Mouse (Mus musculus) hindbrain, embryonic 15.5 days (tissue): ENCODE measurements at regions not wholly inside any gene's neighbourhood (a gene's known extent, or its start where the extent isn't known, plus 50 kb on each side); places are given as distances from the start of the nearest gene placed in this dataset.

Source experiments
- ATAC-seq: fragments of 200-750 bp; cut with Nextera tagmentation; 2 replicates; pipeline ENCODE4 v1.8.0; 2017; ENCODE audit warnings: low read depth, moderate number of reproducible peaks, moderate TSS enrichment; ENCODE audit not compliant: low FRiP score
- H3K27ac ChIP-seq: fragments of 300-500 bp; sonication (generic); replicated peaks from 2 replicates; pipeline ENCODE4 v1.5.1; 2015; ENCODE audit warnings: mild to moderate bottlenecking, inconsistent platforms
- H3K27me3 ChIP-seq: fragments of 300-500 bp; sonication (generic); 2 replicates; pipeline ENCODE4 v1.6.1; 2015; ENCODE audit warnings: control low read depth, inconsistent platforms
- H3K36me3 ChIP-seq: fragments of 300-500 bp; sonication (generic); 2 replicates; pipeline ENCODE4 v1.6.1; 2015; ENCODE audit warnings: control low read depth, inconsistent platforms
- H3K4me1 ChIP-seq: fragments of 300-500 bp; sonication (generic); replicated peaks from 2 replicates; pipeline ENCODE4 v1.6.1; 2015; ENCODE audit warnings: control low read depth, inconsistent platforms
- H3K4me2 ChIP-seq: fragments of 300-500 bp; sonication (generic); 2 replicates; pipeline ENCODE4 v1.6.1; 2015; ENCODE audit warnings: moderate library complexity, mild to moderate bottlenecking, inconsistent platforms
- H3K4me3 ChIP-seq: fragments of 300-500 bp; sonication (generic); 2 replicates; pipeline ENCODE4 v1.5.1; 2015; ENCODE audit warnings: mild to moderate bottlenecking, inconsistent platforms
- H3K9ac ChIP-seq: fragments of 300-500 bp; sonication (generic); 2 replicates; pipeline ENCODE4 v1.6.1; 2015; ENCODE audit warnings: inconsistent platforms
- H3K9me3 ChIP-seq: fragments of 300-500 bp; sonication (generic); 2 replicates; pipeline ENCODE4 v1.6.1; 2016; ENCODE audit warnings: control low read depth, inconsistent platforms
- WGBS: fragments of 180-500 bp; shearing (Covaris S2); methylation state at CpG from one replicate; pipeline ENCODE4 v1.1.7; 2015; 5-methylcytosine and 5-hydroxymethylcytosine counted together

- Histone ChIP-seq H3K27me3 (no peaks in the 10 kb centered on the region), H3K4me1 (0 out of 2 replicates have a peak, but pooled peaks cover 6% of the 10 kb centered on the region), H3K4me2 (no peak overlapping the region), H3K9ac (no peak overlapping the region), H3K36me3 (no peaks in the 10 kb centered on the region), H3K9me3 (no peaks in the 10 kb centered on the region), H3K27ac (no peak overlapping the region), H3K4me3 (no peak overlapping the region)
- ATAC-seq: no peak
- WGBS: 65% methylated on average over 8 of the region's 8 CpGs
Measured at GRCm38 (mm10) chr9:27568372-27569053, 171.9 kb downstream of the Spata19 start.

GRCm38 (mm10) chr9:27569054-27569387 lies 172.4 kb downstream of the Spata19 start:
- Histone ChIP-seq H3K27me3 (no peaks in the 10 kb centered on the region), H3K9me3 (no peaks in the 10 kb centered on the region), H3K4me2 (no peak overlapping the region), H3K9ac (no peak overlapping the region), H3K36me3 (no peaks in the 10 kb centered on the region), H3K4me3 (no peak overlapping the region), H3K4me1 (0 out of 2 replicates have a peak, but pooled peaks cover 6% of the 10 kb centered on the region), H3K27ac (no peak overlapping the region)
- no peak for ATAC-seq
- WGBS: 71% methylated on average over 7 of the region's 7 CpGs

DNA sequence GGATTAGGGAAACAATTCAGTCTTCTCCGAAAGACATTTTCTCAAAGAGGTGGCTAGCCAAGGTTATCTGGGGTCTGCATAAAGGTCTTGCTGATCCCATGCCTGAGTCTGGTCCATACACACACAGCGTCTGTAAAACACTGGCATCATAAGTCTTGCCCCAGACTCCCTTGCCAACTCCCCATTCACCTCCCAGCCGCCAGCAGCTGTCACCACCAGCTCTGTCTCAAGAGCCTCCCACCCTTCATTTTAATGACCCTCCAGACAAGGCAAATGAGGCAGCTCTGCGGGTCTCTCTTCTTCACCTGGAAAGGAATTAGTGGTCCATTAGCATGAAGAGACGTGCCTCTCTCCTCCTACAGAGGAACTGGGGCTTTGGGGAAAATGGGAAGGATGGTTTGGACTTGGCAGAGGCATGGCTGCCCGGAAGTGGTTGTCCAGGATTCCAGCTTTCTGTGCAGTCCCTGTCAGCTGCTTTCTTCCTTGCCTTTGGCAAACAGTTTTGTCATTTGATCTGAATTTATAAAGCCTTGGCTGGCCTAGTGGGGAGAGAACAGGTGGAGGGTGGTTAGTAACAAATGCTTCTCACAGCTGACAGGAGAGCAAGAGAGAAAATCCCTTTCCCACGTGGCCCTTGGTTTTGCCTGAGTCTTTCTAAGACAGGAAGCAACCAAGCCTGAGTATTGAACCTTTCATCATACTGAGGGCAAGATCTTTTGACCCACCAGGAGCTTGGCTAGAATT lies 173.3 kb upstream of the Opcml start:
- no peaks in the 10 kb centered on the region for H3K9me3 ChIP-seq
- 37% methylated on average over 7 of the region's 7 CpGs for WGBS
- H3K4me1 ChIP-seq: peaks cover 15% of the 10 kb centered on the region
- no peak overlapping the region for H3K9ac ChIP-seq
- no peak overlapping the region for H3K4me3 ChIP-seq
- H3K27ac ChIP-seq: no peak overlapping the region; the same call in 1 of the 2 replicates
- peak; percentile 48; the same call in 1 of the 2 replicates for ATAC-seq
- peaks cover 6% of the 10 kb centered on the region; the same call in 1 of the 2 replicates for H3K27me3 ChIP-seq
- H3K36me3 ChIP-seq: no peaks in the 10 kb centered on the region
- no peak overlapping the region for H3K4me2 ChIP-seq

DNA sequence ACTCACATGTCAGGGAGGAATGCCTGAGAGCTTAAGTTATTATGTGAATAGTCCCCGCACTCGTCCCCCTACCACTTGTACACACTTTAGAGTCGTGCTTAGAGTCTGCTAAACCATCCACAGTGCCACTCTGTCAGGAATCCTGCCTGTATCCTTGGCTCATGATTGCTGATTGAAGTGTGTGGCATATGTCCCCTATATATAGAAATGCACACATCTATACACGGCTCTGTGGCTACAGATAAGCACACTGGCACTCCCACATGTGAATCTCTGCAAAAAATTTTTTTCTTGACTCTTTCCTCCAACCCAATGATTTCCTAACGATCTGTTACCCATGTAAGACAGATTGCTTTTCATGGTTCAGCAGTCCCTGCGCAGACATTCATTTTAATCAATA lies 155.7 kb upstream of the Opcml start:
- H3K36me3 ChIP-seq: no peaks in the 10 kb centered on the region
- H3K9me3 ChIP-seq: no peaks in the 10 kb centered on the region
- WGBS: 78% methylated on average over 6 of the region's 6 CpGs
- H3K4me2 ChIP-seq: no peak overlapping the region
- ATAC-seq: no peak
- H3K4me3 ChIP-seq: no peak overlapping the region
- H3K27me3 ChIP-seq: no peaks in the 10 kb centered on the region
- H3K9ac ChIP-seq: no peak overlapping the region
- no peak overlapping the region for H3K27ac ChIP-seq
- no peaks in the 10 kb centered on the region for H3K4me1 ChIP-seq

- no peak overlapping the region for H3K27ac ChIP-seq
- ATAC-seq: no peak
- H3K9me3 ChIP-seq: no peaks in the 10 kb centered on the region
- H3K27me3 ChIP-seq: no peaks in the 10 kb centered on the region
- no peaks in the 10 kb centered on the region for H3K4me1 ChIP-seq
- no peak overlapping the region for H3K4me2 ChIP-seq
- no peak overlapping the region for H3K9ac ChIP-seq
- no peaks in the 10 kb centered on the region for H3K36me3 ChIP-seq
- no peak overlapping the region for H3K4me3 ChIP-seq
Measured at GRCm38 (mm10) chr9:27640611-27641010, 150.0 kb upstream of the Opcml start.

DNA sequence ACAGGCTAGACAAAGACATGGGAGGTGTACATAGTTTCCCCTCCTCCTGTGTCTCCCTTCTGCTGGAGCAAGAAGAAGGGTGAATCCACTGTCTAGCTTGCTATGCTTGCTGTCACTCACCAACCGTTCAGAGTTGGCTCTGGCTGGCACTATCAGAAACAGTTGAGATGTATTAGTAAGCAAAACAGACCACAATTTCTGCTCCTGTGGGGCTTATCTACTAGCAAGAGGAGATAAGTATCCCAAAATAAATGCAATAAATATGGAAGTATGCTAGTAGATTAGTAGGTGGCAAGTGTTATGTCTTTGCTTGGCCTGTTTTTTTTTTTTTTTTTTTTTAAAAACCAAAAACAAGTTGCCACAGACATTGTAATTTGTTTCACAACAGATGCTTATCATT lies 147.3 kb upstream of the Opcml start:
- H3K27me3 ChIP-seq: no peaks in the 10 kb centered on the region
- no peak for ATAC-seq
- no peak overlapping the region for H3K9ac ChIP-seq
- no peak overlapping the region for H3K4me2 ChIP-seq
- WGBS: 55% methylated on average over 1 of the region's 1 CpGs
- no peaks in the 10 kb centered on the region for H3K36me3 ChIP-seq
- no peak overlapping the region for H3K4me3 ChIP-seq
- H3K27ac ChIP-seq: no peak overlapping the region
- no peaks in the 10 kb centered on the region for H3K9me3 ChIP-seq
- H3K4me1 ChIP-seq: no peaks in the 10 kb centered on the region

DNA sequence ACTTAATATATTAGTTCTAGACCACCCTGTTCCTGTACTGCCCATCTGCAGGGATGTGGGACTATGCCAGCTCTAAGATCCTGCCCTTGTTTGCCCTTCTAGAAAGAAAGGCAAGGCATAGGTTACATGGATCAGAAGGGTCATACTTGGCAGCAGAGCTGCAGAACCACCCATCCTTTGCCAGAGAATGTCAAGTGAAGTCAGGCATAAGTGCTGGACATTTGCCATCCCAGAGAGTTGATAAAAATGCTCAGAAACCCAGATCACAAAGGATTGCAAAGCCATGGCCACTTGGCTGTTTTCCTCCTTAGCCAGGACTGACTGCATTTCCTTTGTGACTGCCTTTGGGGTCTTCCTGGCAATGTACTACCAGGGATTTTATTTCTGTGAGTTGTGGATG lies 146.7 kb upstream of the Opcml start:
- no peak for ATAC-seq
- Histone ChIP-seq H3K27me3 (no peaks in the 10 kb centered on the region), H3K4me3 (no peak overlapping the region), H3K4me2 (no peak overlapping the region), H3K4me1 (no peaks in the 10 kb centered on the region), H3K27ac (no peak overlapping the region), H3K9ac (no peak overlapping the region), H3K36me3 (no peaks in the 10 kb centered on the region), H3K9me3 (no peaks in the 10 kb centered on the region)

- Histone ChIP-seq H3K4me3 (no peak overlapping the region), H3K4me1 (no peaks in the 10 kb centered on the region), H3K9ac (no peak overlapping the region), H3K9me3 (no peaks in the 10 kb centered on the region), H3K4me2 (no peak overlapping the region), H3K27ac (no peak overlapping the region), H3K27me3 (no peaks in the 10 kb centered on the region), H3K36me3 (no peaks in the 10 kb centered on the region)
- no peak for ATAC-seq
- 91% methylated on average over 5 of the region's 5 CpGs for WGBS
Measured at GRCm38 (mm10) chr9:27645435-27645834, 145.1 kb upstream of the Opcml start.

- H3K36me3 ChIP-seq: no peaks in the 10 kb centered on the region
- no peak overlapping the region for H3K4me3 ChIP-seq
- H3K4me1 ChIP-seq: no peaks in the 10 kb centered on the region
- H3K4me2 ChIP-seq: no peak overlapping the region
- no peak overlapping the region for H3K9ac ChIP-seq
- no peak overlapping the region for H3K27ac ChIP-seq
- WGBS: 74% methylated on average over 8 of the region's 8 CpGs
- ATAC-seq: no peak
- H3K27me3 ChIP-seq: no peaks in the 10 kb centered on the region
- H3K9me3 ChIP-seq: no peaks in the 10 kb centered on the region
Measured at GRCm38 (mm10) chr9:27646100-27646499, 144.5 kb upstream of the Opcml start.

GRCm38 (mm10) chr9:27646956-27647355 lies 143.6 kb upstream of the Opcml start:
- H3K27me3 ChIP-seq: no peaks in the 10 kb centered on the region
- H3K4me1 ChIP-seq: no peaks in the 10 kb centered on the region
- H3K4me2 ChIP-seq: no peak overlapping the region
- no peak overlapping the region for H3K27ac ChIP-seq
- H3K36me3 ChIP-seq: no peaks in the 10 kb centered on the region
- H3K9ac ChIP-seq: no peak overlapping the region
- no peak overlapping the region for H3K4me3 ChIP-seq
- 55% methylated on average over 10 of the region's 10 CpGs for WGBS
- no peaks in the 10 kb centered on the region for H3K9me3 ChIP-seq
- ATAC-seq: no peak

DNA sequence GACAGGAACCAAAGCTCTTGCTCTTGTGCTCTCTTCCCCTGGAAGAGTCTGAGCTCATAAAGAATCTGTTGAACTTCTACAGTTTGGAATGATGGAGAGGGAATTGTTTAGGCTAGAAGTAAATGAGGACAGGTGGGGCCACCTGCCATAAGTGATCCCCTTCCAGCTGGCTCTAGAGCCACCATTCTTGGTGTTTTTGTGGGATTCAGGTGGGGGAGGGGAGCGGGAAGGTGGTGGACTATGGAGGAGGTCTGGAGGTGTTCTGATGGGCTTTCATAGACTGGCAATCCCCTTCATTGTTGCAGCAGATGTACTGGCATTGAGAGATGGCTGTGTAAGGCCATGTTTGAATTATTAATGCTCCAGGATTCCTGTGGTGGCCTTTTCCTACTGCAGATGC lies 132.6 kb upstream of the Opcml start:
- 0 out of 2 replicates have a peak, but pooled peaks cover 4% of the 10 kb centered on the region for H3K4me1 ChIP-seq
- no peak for ATAC-seq
- 91% methylated on average over 1 of the region's 1 CpGs for WGBS
- no peak overlapping the region for H3K4me3 ChIP-seq
- H3K27me3 ChIP-seq: no peaks in the 10 kb centered on the region
- H3K4me2 ChIP-seq: no peak overlapping the region
- H3K9ac ChIP-seq: no peak overlapping the region
- no peak overlapping the region for H3K27ac ChIP-seq
- no peaks in the 10 kb centered on the region for H3K9me3 ChIP-seq
- H3K36me3 ChIP-seq: no peaks in the 10 kb centered on the region

DNA sequence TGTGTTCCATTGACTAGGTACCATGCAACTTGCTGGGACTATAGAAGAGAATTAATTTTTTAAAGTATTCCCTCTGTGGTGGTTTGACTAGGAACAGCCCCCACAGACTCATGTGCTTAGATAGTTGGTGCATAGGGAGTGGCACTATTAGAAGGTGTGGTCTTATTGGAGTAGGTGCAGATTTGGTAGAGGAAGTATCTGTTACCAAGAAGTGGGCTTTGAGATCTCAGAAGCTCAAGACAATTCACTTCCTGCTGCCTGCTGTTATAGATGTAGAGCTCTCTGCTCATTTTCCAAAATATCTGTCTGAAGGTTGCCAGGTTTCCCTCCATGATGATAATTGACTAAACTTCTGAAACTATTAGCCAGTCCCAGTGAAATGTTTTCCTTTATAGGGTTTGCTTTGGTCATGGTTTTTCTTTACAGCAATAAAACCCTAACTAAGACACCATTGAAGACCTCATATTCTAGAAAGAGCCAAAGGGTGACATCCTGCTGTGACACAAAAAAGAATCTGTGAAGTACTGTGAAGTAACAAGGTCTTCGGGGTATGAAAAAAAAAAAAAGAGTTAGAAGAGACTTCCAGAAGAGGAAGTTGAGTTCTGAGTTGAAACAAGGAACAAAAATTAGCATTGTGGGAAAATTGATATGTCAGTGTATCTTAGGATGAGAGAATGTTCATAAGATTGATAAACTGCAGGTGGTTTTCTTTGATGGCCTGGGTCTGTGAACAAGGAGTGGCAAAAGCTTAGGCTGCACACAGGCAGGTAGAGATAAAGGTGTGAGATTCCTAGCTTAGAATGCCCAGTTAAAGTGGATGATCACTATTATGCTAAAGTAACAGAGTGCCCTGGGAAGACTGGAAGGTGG lies 128.9 kb upstream of the Opcml start:
- WGBS: 74% methylated on average over 1 of the region's 1 CpGs
- no peaks in the 10 kb centered on the region for H3K27me3 ChIP-seq
- ATAC-seq: no peak

More for the DNA sequence above, 128.9 kb upstream of the Opcml start:
- Histone ChIP-seq H3K36me3 (no peaks in the 10 kb centered on the region), H3K9me3 (no peaks in the 10 kb centered on the region), H3K27ac (no peak overlapping the region), H3K4me2 (no peak overlapping the region), H3K4me3 (no peak overlapping the region), H3K4me1 (0 out of 2 replicates have a peak, but pooled peaks cover 4% of the 10 kb centered on the region), H3K9ac (no peak overlapping the region)
